Mouse (Mus musculus): ENCODE results near the gene Rps6ka1.

DNA sequence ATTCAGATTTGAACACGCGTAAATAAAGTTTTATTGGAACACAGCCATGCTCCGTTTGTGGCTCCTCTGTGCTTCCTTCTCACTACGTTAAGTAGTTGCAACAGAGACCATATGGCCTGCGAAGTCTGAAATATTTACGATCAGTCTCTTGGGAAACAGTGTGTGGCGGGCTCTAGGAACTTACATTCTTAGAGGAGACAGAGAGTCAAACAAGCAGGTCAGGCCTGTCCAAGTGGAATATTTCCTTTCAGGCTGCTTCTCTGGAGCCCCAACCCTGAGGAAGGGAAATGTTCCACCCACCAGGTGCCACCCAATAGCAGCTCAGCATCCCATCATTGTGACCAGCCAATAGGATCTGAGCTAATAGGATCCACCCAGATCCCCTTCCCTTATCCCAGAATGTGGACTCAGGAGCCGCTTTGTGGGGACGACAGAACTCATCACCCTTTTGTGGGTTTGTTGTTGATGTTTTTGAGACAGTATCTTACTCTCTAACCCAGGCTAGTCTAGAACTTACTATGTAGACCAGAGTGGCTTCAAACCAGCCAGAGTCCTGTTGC, 11.7 kb upstream of the Rps6ka1 start:
- TF ChIP-seq CTCF (IDR thresholded peaks at IDR 0.05; ENCODE audit: low read depth): no peak
- TF ChIP-seq EP300 (IDR thresholded peaks at IDR 0.05; ENCODE audit: low read depth): no peak
